Mouse (Mus musculus): Measurements from ENCODE around the gene Agap2. TPM values are rescaled to one million over a fixed set of nuclear protein-coding genes. Genes with fewer than 3 reads are reported as not detected.

Agap2 gene
- 10 to 100 TPM; 29.8 to 34.6 TPM for polyA plus RNA-seq (2017; shearing (Covaris generic))

DNA sequence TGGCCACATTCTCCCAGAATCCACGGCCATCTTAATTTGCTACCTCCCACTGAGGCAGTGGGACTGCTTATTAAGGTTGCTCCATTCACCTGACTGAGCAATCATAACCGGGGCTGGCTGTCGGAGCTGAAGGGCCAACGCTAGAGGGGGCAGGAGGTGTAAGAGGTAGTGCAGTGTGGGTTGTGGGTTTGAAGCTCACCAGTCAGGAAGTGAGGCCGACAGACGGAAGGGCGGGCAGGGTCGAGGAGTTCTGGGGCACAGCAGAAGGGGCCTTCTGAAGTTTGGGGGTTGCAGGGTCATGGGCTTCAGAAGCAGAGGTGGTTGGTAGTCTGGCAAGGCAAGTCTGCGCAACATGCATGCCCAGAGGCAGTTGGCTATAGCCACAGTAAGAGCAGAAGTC, at the start of gene Agap2:
Agap2 (plus strand) TSS at position 205 of the 400 bp plus-strand sequence.
- ATAC-seq = peak; percentile 85

DNA sequence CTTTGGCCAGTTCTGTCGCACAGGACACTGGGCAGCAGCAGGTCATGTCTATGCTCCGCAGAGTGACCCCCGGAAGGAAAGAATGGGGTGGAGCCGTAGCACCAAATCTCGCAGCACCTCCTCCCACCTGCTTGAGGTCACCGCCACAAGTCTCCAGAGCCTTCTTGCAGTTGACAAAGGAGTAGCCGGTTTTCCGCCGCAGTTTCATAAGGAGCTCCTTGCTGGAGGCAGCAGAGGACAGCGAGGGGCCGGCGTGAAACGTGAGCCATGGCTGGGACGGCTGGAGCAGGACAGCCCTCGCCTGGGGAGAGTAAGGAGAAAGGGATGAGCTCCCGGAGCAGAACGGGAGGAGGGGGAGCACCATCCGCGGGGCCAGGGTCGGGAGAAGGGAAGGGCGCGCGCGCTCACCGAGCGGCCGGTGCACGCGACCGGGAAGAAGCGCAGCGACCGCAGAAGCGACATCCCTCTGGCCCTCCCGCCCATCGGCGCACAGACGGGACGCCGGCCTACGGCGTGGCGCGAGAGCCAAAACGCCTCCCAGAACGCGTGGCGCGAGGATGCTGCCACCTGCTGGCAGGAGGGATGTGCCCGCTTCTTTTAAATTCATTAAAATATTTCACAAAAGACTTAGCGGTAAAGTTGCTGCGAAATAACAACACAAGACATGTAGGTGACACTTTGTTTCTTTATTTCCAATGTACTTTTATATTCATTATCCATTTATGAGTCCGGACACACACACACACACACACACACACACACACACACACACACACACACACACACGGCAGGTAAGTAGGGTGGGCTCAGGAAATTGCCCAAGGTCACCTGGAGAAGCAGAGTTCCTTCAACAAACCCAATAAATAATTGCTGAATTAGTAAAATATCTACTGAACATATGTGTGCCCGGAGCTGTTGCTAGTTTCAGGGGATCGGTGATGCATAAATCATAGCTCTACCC, 44.5 kb upstream of the Agap2 start, which contains the start of gene Tsfm:
Tsfm (minus strand) TSS at position 505 of the 961 bp plus-strand sequence.
- peak; percentile 85 for ATAC-seq

DNA sequence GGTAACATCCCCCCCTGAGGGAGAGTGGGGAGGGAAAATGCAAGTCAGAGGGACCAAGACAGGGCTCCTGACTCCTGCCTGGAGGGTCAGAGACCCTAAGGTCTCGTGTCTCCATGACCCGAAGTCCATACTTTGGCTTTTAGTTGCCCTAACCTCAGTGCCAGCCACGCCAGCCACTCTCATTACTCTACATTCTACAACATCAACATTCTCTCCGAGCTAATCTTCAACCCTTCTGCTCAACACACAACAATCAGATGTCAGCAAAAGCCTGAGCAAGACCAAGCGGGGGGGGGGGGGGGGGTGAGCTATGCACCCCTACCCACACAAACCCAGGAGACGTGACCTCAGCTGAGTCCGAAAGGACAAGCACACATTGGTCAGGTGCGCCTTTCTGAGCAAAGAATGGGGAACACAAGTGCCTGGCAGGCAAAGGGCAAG, 41.8 kb upstream of the Agap2 start:
- no peak for ATAC-seq

DNA sequence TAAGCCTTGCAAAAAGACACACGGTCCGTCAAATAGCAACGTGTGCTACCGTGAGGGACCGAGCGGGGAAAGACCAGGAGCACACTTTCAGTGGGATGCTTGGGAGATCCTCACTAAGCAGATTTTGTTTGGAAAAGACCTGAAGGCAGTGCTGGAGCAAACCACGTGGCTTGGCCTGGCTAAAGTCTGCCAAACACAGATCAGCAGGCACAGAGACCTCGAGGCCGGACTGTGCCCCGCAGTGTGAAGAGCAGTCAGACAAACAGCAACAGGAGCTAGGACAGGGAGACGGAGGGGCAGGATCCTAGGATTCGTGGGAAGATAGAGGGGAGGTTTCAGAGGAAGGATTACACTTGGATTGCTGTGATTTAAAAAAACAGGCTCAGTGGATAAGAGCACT, 38.8 kb upstream of the Agap2 start:
- ATAC-seq = no peak

DNA sequence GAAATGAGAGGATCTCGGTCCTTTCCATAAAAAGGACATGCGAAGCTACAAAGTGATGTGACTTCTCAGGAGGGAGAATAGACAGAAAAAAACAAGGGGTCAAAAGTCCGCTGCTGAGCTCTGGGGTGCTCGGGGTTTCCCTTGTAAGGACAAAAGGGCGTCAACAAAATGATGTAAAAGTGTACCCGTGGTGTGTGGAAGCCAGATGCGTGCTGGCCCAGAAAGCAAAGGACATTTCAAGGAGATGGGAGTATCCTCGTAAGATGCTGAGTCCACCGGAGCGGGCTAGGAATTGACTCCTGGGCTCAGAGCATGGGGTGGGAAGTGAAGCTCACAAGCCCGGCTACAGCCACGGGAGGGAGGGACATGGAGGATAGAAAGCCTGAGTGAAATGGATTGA, 37.4 kb upstream of the Agap2 start:
- no peak for ATAC-seq

DNA sequence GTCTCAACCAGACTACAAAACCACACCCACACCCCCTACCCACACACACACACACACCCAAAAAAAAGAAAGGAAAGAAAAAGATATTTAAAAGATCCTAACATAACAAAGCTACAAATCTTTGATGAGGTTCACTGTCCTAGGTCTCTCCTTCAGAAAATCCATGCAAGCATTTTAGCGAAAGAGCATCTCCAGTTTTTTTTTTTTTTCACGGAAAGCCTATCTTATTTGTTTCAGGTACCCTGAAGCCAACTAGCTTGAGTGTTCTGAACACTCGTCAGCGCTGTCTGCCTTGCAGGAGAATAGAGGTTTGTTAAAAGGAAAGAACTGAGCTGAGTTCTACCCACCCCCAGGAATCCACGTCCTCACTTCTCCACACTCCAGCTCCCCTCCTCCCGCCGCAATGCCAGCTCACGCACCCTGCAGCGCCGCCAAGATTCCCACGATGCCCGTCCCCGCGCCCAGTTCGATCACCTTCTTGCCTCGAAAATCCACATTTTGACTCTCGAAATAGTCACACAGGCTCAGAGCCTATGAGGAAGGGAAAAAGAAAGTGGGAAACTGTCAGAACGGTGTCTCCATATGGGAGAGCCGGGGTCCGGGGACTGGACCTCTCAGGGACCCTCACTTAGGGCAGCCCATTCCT, 34.4 kb upstream of the Agap2 start:
- no peak for ATAC-seq

DNA sequence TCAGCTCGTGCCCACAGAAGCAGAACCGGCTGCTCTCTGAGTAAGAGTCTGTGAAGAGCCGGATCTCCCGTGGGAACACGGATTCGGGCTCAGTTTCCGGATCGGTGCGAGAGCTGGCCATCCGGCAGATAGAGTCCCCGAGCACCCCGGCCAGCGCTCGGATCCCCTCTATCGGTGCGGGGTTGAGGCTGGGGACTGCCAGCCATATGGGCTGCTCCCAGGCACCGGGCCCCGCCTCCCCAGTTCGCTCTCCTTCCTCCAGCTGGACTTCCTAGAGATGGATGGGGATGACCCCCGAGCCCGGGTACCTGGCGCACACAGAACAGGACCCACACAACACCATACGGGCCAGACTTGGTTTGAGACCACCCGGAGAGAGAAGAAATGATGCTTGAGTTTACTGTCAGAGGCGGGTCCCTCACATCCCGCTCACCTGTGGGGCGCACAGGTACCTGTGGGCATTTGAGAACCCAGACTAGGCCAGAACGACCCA, 33.8 kb upstream of the Agap2 start, which contains the start of the genes Mettl1 and Eef1akmt3:
Mettl1 (plus strand) TSS at position 141 of the 493 bp plus-strand sequence.
Eef1akmt3 (minus strand) TSS at position 240 of the 493 bp plus-strand sequence.
- ATAC-seq = peak; percentile 70

DNA sequence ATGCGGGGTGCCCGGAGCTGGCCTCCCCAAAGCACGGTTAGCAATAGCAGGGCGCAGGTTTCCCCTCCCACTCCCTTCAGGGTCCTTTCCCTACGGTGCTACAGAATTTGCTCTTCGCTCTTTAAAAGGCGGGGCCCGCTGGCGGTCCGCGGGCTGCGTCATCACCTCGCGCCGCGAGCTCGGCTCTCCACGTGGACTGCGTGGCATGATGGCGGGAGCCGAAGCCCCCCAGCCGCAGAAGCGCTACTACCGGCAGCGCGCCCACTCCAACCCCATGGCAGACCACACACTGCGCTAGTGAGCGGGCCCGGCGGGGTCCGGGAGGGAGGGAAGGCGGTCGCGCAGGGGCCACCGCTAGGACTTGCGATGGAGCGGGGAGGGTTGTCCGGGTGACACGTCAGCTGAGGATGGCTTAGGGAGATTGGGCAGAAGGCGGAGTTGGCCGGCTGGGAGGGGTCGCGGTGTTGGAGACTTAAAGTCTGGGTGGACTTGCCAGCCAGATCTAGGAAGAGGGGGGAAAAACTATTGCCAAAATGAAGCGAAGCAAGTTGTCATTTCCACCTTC, 33.2 kb upstream of the Agap2 start:
- ATAC-seq = peak; percentile 87

DNA sequence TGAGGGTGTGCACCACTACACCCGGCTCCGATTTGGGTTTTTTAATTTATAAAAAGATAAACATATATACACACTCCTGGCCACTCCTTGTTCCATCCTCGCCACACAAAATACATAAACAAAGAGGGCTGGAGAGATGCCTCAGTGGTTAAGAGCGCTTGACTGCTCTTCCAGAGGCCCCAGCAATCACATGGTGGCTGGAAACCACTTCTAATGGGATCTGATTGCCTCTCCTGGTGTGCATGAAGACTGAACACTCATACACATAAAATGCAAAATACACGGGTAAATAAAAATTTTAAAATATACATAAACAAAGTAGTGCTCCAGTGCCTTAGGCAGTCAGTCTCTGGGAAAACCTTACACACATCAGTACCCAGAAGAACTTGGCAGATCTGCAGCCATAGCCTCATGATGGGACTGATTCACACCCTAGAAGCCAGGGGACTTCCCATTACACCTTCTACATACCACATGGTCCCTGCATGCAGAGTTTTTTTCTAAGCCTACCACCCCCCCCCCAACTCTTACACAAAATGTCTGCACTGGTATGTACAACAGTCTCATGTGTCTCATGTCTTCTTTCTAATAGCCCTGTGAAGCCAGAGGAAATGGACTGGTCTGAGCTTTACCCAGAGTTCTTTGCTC, 32.5 kb upstream of the Agap2 start:
- ATAC-seq = no peak

DNA sequence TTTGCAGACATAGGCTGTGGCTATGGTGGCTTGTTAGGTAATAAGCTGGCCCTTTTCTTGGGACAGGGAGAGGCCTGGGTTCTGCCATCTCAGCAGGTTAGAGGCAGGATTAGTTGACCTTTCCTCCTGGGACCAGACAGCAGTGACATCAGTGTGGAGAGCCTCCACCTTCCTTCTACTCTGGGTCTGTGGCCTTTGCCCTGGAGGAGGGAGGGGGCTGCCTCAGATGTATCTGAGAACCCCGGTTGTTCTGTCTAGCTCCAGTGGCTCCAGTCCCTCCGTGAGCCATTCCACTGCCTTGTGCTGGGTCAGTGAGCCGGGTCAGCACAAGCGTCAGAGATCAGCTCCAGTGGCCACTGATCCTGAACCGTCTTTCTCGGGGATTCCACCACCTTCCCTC, 31.9 kb upstream of the Agap2 start:
- ATAC-seq = no peak

DNA sequence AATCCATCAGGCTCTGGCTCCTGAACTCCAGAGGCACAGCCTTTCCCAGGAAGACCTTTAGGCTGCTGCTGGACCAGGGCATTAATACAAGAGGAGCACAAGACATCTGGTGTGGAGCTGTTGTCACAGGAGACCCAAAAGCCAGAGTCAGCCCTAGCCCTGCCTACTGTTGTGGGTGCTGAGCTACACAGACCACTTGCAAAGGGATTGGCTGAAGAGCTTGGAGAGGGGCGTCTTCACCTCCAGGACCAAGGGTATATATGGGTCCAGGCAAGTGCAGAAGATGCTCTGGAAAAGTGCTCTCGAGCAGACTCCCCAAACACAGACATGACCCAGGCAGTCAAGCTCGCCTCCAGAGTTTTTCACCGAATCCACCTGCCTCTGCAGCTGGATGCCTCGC, 27.1 kb upstream of the Agap2 start, which contains the start of gene Cyp27b1:
Cyp27b1 (plus strand) TSS at position 297 of the 400 bp plus-strand sequence.
- no peak for ATAC-seq

DNA sequence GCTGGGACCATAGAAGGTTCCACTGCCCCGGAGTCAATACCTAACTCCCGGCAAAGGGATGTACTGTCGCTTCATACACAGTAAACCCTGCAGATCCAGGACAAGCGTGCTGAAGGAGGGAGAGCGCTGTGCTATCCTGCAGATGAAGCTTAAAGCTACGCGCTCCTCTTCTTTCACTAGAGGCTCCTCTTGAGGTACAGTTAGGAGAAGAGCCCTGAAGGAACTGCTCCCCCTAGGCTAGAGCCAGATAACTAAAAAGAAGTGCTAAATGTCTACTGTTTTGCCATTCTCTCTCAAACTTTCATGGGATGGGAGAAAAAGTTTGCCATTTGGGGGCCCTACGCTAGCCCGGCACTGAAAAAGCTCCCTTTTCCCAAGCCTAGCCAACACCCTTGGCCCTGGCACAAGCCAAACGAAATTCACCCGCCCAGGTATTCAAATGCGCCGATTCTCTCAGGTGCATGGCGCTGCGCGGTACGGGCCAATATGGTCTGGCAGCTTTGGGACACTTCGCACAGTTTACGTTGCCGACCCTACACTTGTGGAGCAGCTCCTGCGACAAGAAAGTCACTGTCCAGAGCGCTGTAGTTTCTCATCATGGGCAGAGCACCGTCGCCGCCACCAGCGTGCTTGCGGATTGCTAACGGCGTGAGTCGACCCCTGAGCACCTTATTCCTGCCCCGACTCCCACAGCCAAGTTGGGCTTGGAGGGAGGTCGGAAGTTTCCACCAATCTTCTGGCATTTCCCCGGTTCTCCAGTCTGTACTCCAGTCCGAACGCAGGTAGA, 26.3 kb upstream of the Agap2 start:
- ATAC-seq = no peak

DNA sequence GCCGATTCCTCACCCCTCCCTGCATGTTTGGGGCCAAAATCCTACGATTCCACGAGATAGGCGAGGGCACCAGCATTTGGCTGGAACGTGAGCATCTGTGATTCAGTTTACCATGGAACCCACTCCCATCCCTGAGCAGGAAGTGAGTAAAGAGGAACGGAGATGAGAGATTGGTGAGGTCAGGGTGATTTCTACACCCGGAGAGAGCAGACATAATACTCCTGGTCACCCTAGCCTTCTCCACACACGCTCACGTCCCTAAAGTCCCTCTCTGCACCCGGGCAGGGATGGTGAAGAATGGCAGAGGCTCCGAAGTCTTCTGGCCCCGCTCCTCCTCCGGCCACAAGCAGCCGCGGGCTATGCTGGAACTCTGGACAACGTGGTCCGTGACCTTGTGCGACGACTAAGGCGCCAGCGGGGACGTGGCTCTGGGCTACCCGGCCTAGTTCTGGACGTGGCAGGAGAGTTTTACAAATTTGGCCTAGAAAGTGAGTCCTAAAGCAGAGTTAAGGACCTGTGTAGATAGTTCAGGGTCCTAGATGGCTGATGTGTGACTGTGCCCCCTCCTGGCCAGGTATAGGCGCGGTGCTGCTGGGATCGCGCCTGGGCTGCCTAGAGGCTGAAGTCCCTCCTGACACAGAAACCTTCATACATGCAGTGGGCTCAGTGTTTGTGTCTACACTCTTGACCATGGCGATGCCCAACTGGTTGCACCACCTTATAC, 25.5 kb upstream of the Agap2 start:
- peak; percentile 71 for ATAC-seq

DNA sequence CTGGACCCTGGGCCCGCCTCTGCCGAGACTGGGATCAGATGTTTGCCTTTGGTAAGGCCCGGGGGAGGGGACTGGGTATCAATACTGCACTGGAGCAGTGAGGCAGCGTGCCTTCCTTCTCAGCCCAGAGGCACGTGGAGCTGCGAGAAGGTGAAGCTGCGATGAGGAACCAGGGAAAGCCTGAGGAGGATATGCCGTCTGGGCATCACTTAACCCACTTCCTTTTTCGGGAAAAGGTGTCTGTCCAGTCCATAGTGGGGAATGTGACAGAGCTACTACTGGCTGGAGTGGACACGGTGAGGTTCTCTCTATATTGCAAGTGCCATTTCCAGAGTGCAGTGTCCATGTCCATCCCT, 25.0 kb upstream of the Agap2 start:
- peak; percentile 34 for ATAC-seq

DNA sequence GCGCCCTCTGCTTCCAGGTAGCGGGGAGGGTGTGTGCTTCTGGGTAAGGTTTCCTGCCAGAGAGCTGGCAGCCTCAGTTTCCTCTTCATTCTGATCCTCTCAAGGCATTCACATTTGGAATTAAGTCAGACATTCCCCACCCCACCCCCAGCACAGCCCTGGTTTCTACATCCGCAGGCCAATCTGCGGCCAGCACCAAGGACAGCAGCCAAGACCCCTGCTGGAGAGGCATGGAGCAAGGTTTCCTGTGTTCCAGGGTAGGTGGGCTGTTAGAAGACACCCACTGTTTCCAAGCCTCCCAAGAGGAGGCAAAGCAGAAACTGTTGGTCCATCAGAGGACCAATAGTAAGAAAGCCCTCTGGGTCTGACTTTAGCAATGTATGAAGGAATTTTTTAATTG, 20.4 kb upstream of the Agap2 start:
- no peak for ATAC-seq

DNA sequence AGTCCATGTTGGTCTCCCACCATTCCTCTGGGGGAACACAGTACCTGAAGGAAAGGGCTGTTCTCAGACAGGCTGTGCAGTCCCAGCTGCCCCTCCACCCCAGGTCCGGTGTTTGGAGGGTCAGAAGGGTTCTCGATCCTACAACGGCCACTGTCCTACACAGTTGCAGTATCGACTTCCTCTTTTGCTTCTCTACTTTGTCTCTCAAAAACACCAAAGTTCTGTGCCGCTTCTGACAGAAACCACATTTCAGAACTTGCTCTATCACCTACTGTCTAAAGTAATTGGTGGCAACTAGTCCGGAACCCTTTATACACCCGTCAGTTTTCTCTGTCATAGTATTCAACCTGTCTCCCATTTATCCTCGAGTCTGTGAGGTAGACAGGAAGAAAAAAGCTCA, 19.7 kb upstream of the Agap2 start:
- no peak for ATAC-seq

DNA sequence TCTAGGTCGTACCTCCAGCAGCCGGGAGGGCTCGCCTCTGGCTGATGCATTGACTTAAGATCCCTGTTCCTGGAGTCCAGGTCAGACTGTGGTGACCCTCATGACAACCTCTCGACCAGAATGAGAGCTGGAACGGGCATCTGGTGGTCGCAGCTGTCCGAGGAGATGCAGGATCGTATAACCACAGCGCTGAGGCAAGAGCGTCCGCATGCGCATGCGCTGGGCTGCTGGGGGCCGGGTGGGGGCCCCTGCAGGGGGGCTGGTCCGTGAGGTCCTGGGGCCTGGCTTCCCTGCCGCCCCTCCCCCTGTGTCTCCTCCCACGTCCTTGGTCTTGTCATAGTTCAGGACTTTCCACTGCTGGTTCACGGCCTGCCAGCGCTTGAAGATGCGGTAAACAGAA, 18.6 kb upstream of the Agap2 start:
- no peak for ATAC-seq

DNA sequence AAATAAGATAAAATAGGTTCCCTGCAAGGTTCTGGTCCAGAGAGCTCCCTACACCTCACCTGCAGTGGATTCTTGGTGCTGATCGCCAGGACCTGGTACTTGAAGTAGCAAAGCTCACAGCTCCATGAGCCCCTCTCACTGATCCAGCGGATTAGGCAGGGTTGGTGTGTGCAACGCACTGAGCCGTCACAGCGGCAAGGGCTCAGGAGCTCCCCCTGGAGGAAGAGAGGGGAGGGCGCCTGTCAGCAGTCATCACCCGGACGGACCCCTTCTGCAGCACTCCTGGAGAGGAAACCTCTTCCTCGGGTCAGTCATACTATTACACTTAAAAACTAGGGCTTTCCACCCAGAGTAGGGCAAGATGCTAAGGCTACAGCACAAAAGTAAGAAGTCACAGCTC, 16.9 kb upstream of the Agap2 start:
- peak; percentile 63 for ATAC-seq

DNA sequence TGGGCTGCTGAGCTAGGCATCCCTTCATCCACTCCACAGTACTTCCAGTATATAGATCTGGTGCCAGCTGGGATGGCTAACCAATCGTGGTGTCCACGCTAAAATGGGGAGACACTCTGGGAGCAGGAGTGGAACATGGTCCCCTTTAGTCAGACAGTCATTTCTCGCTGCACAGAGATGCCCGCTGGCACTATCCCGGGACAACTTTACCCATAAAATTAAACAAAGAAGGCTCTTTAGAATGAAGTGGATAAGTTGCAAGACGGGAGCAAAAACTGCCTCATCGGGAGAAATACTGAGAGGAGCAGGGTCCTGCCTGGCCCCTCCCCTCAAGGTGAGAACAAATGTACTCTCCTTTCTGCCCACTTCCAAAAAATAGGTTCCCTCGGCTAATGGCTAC, 16.4 kb upstream of the Agap2 start:
- no peak for ATAC-seq

DNA sequence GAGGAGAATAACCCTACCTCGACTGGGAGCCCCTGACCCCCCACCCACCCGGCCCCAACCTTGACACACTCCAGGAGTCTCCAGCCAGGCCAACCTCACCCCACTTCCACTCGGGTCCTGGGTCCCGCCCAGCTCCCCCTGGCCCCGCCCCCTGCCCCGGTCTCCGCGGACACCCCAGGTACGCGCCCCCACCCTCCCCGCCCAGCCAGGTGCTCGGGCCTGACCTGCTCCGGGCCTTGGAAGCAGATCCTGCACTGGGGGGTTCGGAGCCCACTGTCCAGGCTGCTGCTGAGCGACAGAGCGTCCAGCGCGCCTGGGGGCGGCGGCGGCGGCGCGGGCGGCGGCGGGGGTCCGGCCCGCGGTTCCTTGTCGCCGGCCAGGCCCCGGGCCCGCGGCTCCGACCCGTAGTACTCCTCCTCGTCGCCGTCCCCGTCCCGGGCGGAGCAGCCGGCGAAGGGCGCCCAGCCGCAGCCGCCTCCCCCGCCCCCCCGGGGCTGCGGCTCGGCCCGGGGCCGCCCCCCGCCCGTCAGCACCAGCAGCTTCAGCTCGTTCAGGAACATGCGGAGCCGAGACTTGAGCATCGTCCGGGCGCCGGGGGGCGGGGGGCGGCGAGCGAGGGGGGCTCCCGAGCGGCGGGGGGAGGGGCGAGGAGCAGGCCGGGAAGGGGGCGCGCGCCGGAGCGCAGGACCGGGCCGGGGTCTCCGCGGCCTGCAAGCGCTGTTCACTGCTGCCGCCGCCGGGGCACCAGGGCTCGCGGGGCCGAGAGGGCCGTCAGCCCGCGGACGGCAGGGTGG, 15.7 kb upstream of the Agap2 start:
- no peak for ATAC-seq
